In genomic region chr5:125043448-125043847, GRCm38 (mm10) we compare ENCODE assay signal across 25 mouse cellular contexts. TPM values are rescaled to one million over a fixed set of nuclear protein-coding genes. Genes with fewer than 3 reads are reported as not detected.
A peak's percentile ranks its signal among the peaks of the same experiment; 100 is the strongest.
DNase-seq lines count a peak whose midpoint lies in the region; ATAC-seq and TF ChIP-seq lines count a peak whose summit lies in the region.
"Had no signal": no experiment of that assay in that cellular context is flagged by ENCODE, and none has a peak within 500 bp of the region (broad histone marks: within the 10 kb centered on the region; RNA-seq: fewer than 3 reads in every experiment).

No protein-coding gene starts in this region.

- H3K4me3 ChIP-seq in hindbrain, embryonic 10.5 days, result no peak overlapping the region
- no peak overlapping the region for H3K4me3 ChIP-seq in hindbrain, embryonic 16.5 days (ENCODE audit: low read length)
- no peak overlapping the region for H3K4me3 ChIP-seq in layer of hippocampus, adult 2 months
- H3K4me3 ChIP-seq in neural tube, embryonic 13.5 days, result no peak overlapping the region
- H3K4me3 ChIP-seq: forebrain, embryonic 15.5 days; heart, embryonic 12.5 days; heart, embryonic 15.5 days; hindbrain, embryonic 15.5 days had no signal

- H3K27me3 ChIP-seq in hindbrain, embryonic 10.5 days (ENCODE audit: insufficient read depth, poor library complexity, severe bottlenecking), result no peaks in the 10 kb centered on the region
- no peaks in the 10 kb centered on the region for H3K27me3 ChIP-seq in hindbrain, embryonic 16.5 days (replicated peaks; ENCODE audit: control insufficient read depth, insufficient read depth, low read length)
- no peaks in the 10 kb centered on the region for H3K27me3 ChIP-seq in neural tube, embryonic 13.5 days
- H3K27me3 ChIP-seq: CH12.LX; forebrain, embryonic 15.5 days; heart, embryonic 12.5 days; heart, embryonic 15.5 days; hindbrain, embryonic 15.5 days; Patski had no signal

- no peak for TF ChIP-seq CTCF in layer of hippocampus, adult 2 months (conservative IDR thresholded peaks at IDR 0.05)

- H3K9ac ChIP-seq in hindbrain, embryonic 16.5 days (ENCODE audit: low read depth, low read length), result no peak overlapping the region
- H3K9ac ChIP-seq in neural tube, embryonic 13.5 days, result 0 out of 2 replicates have a peak overlapping the region, but pooled peaks have one; percentile 26
- H3K9ac ChIP-seq: forebrain, embryonic 15.5 days; heart, embryonic 12.5 days; heart, embryonic 15.5 days; hindbrain, embryonic 15.5 days had no signal

- H3K27ac ChIP-seq in hindbrain, embryonic 10.5 days, result peak overlapping the region; percentile 24; the same call in 1 of the 2 replicates
- H3K27ac ChIP-seq in hindbrain, embryonic 16.5 days (ENCODE audit: low read depth, low read length), result no peak overlapping the region; the same call in 1 of the 2 replicates
- H3K27ac ChIP-seq in layer of hippocampus, adult 2 months, result peak overlapping the region; percentile 32; the same call in 1 of the 2 replicates
- H3K27ac ChIP-seq in neural tube, embryonic 13.5 days (replicated peaks), result peak overlapping the region; percentile 28; the same call in 1 of the 2 replicates
- H3K27ac ChIP-seq: forebrain, embryonic 15.5 days; heart, embryonic 15.5 days; hindbrain, embryonic 15.5 days had no signal

- H3K36me3 ChIP-seq in hindbrain, embryonic 10.5 days, result peaks cover 97% of the 10 kb centered on the region
- peaks cover 25% of the 10 kb centered on the region for H3K36me3 ChIP-seq in hindbrain, embryonic 16.5 days (ENCODE audit: control insufficient read depth, insufficient read depth, low read length)
- peaks cover 89% of the 10 kb centered on the region for H3K36me3 ChIP-seq in neural tube, embryonic 13.5 days
- H3K36me3 ChIP-seq: G1E had no signal

- ATAC-seq in hindbrain, embryonic 16.5 days, result no peak
- no peak for ATAC-seq in neural tube, embryonic 13.5 days (ENCODE audit: low read depth)
- ATAC-seq: forebrain, embryonic 15.5 days; inflammation-experienced regulatory T-cells, adult 6 months; intestine, embryonic 16.5 days; Patski had no signal

- no peak overlapping the region for H3K4me2 ChIP-seq in hindbrain, embryonic 16.5 days (ENCODE audit: low read length)
- no peak overlapping the region for H3K4me2 ChIP-seq in neural tube, embryonic 13.5 days
- H3K4me2 ChIP-seq: forebrain, embryonic 15.5 days; heart, embryonic 12.5 days; heart, embryonic 15.5 days; hindbrain, embryonic 15.5 days had no signal

- H3K9me3 ChIP-seq in hindbrain, embryonic 10.5 days, result no peaks in the 10 kb centered on the region
- no peaks in the 10 kb centered on the region for H3K9me3 ChIP-seq in hindbrain, embryonic 16.5 days (ENCODE audit: control insufficient read depth, low read length)
- no peaks in the 10 kb centered on the region for H3K9me3 ChIP-seq in neural tube, embryonic 13.5 days
- H3K9me3 ChIP-seq: forebrain, embryonic 15.5 days; heart, embryonic 12.5 days; heart, embryonic 15.5 days; hindbrain, embryonic 15.5 days had no signal

- no peak for DNase-seq in hindbrain, embryonic 10.5 days (ENCODE audit: low spot score)
- DNase-seq in layer of hippocampus, adult 2 months (ENCODE audit: low spot score in 2 of 2), result no peak
- DNase-seq in layer of hippocampus, postnatal 10 days (ENCODE audit: low spot score in 2 of 2), result no peak
- DNase-seq in neural tube, embryonic 10.5 days (ENCODE audit: extremely low spot score, low spot score), result no peak
- no peak for DNase-seq in thymus, postnatal 25 days
- DNase-seq: adrenal gland, postnatal 14 days; B cell, adult 2 months; cerebellum, adult 18-20 months; cerebellum, adult 9-10 months; cerebellum, postnatal 14 days; gastrocnemius, postnatal 25 days; heart, adult 18-20 months; heart, postnatal 10 days; heart, postnatal 36 days had no signal

- 92% methylated on average over 6 of the region's 6 CpGs for WGBS in hindbrain, embryonic 10.5 days
- 66% methylated on average over 6 of the region's 6 CpGs for WGBS in hindbrain, embryonic 16.5 days
- 80% methylated on average over 6 of the region's 6 CpGs for WGBS in neural tube, embryonic 13.5 days

- H3K4me1 ChIP-seq in hindbrain, embryonic 10.5 days (replicated peaks), result peaks cover 52% of the 10 kb centered on the region
- H3K4me1 ChIP-seq in hindbrain, embryonic 16.5 days (ENCODE audit: control insufficient read depth, insufficient read depth, low read depth, low read length), result peaks cover 15% of the 10 kb centered on the region; the same call in 1 of the 2 replicates
- H3K4me1 ChIP-seq in neural tube, embryonic 13.5 days (replicated peaks), result peaks cover 58% of the 10 kb centered on the region

RNA-seq across cellular contexts. Expression of gene Rflna, which starts 40.4 kb away (rescaled TPM):
- polyA plus RNA-seq in hindbrain, embryonic 10.5 days (2016; fragmentation: Nextera tagmentation; extraction: Ambion mirVana), result 4.3 and 7.7 TPM in 2 replicates
- polyA plus RNA-seq in hindbrain, embryonic 16.5 days (2015; fragmentation: Nextera tagmentation; extraction: Ambion mirVana), result 6.8 and 6.9 TPM in 2 replicates
- under 1 TPM; 0.44 to 0.83 TPM for total RNA-seq in layer of hippocampus, adult 2 months (2021)
- total RNA-seq in layer of hippocampus, postnatal 10 days (2021), result 1 to 10 TPM; 1.5 to 1.7 TPM
- polyA plus RNA-seq in neural tube, embryonic 13.5 days (2015; fragmentation: Nextera tagmentation; extraction: Ambion mirVana), result 7.0 and 8.5 TPM in 2 replicates
- total RNA-seq: G1E had no signal
- polyA plus RNA-seq: G1E had no signal
